In genomic region chr10:61646557-61646956, GRCm38 (mm10) we compare ENCODE assay signal across 19 mouse cellular contexts. TPM values are rescaled to one million over a fixed set of nuclear protein-coding genes. Genes with fewer than 3 reads are reported as not detected.
"Had no signal": no experiment of that assay in that cellular context is flagged by ENCODE, and none has a peak within 500 bp of the region (broad histone marks: within the 10 kb centered on the region; RNA-seq: fewer than 3 reads in every experiment).

No protein-coding gene starts in this region.

- H3K9ac ChIP-seq: liver, embryonic 14.5 days; lung, embryonic 14.5 days; midbrain, embryonic 12.5 days; midbrain, embryonic 15.5 days; neural tube, embryonic 13.5 days had no signal

- H3K36me3 ChIP-seq: midbrain, embryonic 15.5 days had no signal

- H3K27ac ChIP-seq: kidney, postnatal 0 days; left cerebral cortex, adult 2 months; liver, embryonic 14.5 days; macrophage; midbrain, embryonic 12.5 days; midbrain, embryonic 15.5 days; neural tube, embryonic 13.5 days had no signal

- DNase-seq: kidney, adult 11 months; kidney, adult 9 months; kidney, postnatal 25 days; layer of hippocampus, postnatal 36 days; lung, embryonic 14.5 days; retina, postnatal 1 day; right cerebral cortex, postnatal 25 days; thymus, postnatal 25 days had no signal

- H3K4me2 ChIP-seq: lung, embryonic 14.5 days; midbrain, embryonic 12.5 days; midbrain, embryonic 15.5 days; neural tube, embryonic 13.5 days had no signal

- H3K27me3 ChIP-seq: midbrain, embryonic 12.5 days; midbrain, embryonic 15.5 days; neural tube, embryonic 13.5 days had no signal

- H3K9me3 ChIP-seq: midbrain, embryonic 12.5 days; midbrain, embryonic 15.5 days; neural tube, embryonic 13.5 days had no signal

- H3K4me3 ChIP-seq: left cerebral cortex, adult 2 months; midbrain, embryonic 12.5 days; midbrain, embryonic 15.5 days; neural tube, embryonic 13.5 days had no signal

- ATAC-seq: lung, postnatal 0 days; midbrain, embryonic 15.5 days had no signal

RNA-seq across cellular contexts. Expression of gene Npffr1, which starts 51.3 kb away (rescaled TPM):
- total RNA-seq: megakaryocyte, adult 5-6 weeks; neutrophil, adult 5-6 weeks had no signal
- polyA plus RNA-seq: limb, embryonic 11.5 days; liver, embryonic 14.5 days; macrophage had no signal
